Mouse (Mus musculus): ENCODE results near the gene Sez6l.

Sez6l gene

DNA sequence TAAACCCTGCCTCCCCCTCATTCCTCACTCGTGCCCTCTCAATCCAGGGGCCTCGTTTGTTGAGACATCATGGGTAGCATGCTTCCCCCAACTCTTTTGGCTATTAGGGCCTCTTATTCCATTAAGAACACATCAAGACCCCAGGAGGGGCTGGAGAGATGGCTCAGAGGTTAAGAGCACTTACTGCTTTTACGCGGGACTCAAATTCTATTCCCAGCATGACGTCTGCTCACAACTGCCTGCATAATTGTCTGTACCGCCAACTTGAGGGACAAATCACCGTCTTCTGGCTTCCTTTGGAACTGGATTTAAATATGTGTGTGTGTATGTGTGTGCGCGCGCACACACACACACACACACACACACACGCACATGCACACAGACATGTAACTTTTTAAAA lies 42.8 kb downstream of the Sez6l start:
- no peak for DNase-seq (ENCODE audit: low read depth in 1 of 2, low spot score in 2 of 2)

GRCm38 (mm10) chr5:112533312-112534075 lies 43.5 kb downstream of the Sez6l start:
- no peak for DNase-seq (ENCODE audit: low read depth in 1 of 2, low spot score in 2 of 2)

- DNase-seq (ENCODE audit: low read depth in 1 of 2, low spot score in 2 of 2), result no peak
Observed at GRCm38 (mm10) chr5:112532894-112533293, 44.1 kb downstream of the Sez6l start.

DNA sequence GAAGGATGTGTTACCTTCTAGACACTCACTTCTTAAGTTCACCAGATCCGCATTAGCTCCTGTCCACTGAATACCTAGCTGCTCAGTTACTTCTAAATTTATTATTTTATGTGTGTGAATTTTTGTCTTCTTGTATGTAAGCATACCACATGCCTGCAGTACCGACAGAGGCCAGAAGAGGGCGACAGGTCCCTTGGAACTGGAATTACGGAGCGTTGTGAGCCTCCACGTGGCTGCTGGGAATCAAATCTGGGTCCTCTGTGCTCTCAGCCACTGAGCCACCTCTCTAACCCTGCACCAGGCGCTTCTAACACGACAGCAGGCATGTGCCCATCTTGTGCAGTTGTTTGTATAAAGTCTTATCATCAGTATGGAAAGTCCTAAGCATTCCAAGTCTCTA lies 44.8 kb downstream of the Sez6l start:
- DNase-seq (ENCODE audit: low read depth in 1 of 2, low spot score in 2 of 2), result no peak

- DNase-seq (ENCODE audit: low read depth in 1 of 2, low spot score in 2 of 2), result no peak
Observed at GRCm38 (mm10) chr5:112531111-112531510, 45.9 kb downstream of the Sez6l start.

DNA sequence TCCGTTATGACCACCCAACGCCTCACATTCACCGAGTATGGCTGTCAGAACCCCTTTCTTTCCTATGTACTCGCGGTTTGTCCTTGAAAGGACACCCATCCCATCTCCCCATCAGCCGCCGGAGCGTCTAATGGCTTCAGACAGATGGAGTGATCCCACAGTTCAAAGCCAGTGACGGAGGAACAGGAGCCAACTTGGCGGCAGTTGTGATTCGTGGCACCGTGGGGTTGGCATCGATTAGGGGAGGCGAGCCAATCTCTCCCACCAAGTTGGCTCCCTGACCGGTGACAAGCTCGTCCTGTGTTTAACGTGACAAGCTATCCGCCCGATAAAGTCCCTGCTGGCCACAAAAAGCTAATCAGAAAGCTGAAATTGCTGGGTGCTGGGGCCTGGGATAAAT lies 50.0 kb downstream of the Sez6l start:
- DNase-seq (ENCODE audit: low read depth in 1 of 2, low spot score in 2 of 2), result no peak

DNA sequence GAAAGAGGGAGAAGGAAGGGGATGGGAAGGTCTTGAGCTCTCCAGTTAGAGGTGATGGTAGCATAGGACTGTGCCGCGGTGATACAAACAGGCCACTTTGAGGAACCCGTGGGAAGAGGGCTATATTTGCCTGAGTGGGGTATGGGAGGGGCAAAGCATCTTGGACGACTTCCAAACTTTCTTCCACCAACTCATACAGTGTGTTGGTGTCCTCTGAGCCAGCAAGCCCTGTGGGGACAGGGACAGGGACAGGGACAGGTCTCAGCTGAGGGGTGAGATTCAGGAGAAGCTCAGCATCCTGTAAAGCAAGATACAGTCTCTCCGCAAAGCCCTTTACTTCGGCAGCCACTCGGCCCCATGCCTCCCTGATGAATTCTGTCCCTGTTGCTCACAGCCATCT lies 50.5 kb downstream of the Sez6l start:
- DNase-seq (ENCODE audit: low read depth in 1 of 2, low spot score in 2 of 2), result no peak

DNA sequence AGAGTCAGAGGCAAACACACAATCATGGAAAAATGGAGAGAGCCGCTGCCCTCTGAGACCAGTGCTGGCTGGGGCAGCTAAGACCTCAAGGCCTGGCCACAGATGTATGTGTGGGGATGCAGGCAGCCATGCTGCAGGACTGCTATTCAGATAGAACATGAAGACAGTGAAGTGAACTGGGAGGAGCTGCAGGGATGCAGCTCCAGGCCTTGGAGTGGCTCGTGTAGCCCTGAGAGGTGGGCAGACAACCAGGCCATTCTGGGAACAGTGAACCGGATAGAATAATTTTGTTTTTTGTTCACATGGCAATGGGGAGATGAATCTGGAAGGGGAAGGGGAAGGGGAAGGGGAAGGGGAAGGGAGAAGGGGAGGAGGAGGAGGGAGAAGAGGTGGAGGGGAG lies 51.0 kb downstream of the Sez6l start:
- DNase-seq (ENCODE audit: low read depth in 1 of 2, low spot score in 2 of 2), result no peak

- DNase-seq (ENCODE audit: low read depth in 1 of 2, low spot score in 2 of 2), result no peak
Observed at GRCm38 (mm10) chr5:112525271-112525670, 51.7 kb downstream of the Sez6l start.

DNA sequence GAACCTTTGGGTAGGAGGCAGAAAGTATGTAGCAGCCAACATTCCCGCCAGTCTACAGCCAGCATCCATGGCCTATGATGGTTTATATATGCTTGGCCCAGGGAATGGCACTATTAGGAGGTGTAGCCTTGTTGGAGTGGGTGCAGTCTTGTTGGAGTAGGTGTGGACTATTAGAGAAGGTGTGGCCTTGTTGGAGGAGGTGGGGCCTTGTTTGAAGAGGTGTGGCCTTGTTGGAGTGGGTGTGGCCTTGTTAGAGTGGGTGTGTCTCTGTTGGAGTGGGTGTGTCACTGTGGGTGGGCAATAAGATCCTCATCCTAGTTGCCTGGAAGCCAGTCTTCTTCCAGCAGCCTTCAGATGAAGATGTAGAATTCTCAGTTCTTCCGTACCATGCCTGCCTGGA lies 53.2 kb downstream of the Sez6l start:
- no peak for DNase-seq (ENCODE audit: low read depth in 1 of 2, low spot score in 2 of 2)

- DNase-seq (ENCODE audit: low read depth in 1 of 2, low spot score in 2 of 2), result no peak
Observed at GRCm38 (mm10) chr5:112523331-112523730, 53.7 kb downstream of the Sez6l start.

- DNase-seq (ENCODE audit: low read depth in 1 of 2, low spot score in 2 of 2), result no peak
Observed at GRCm38 (mm10) chr5:112521703-112522527, 55.1 kb downstream of the Sez6l start.

GRCm38 (mm10) chr5:112520826-112521702 lies 55.9 kb downstream of the Sez6l start:
- DNase-seq (ENCODE audit: low read depth in 1 of 2, low spot score in 2 of 2), result no peak

- DNase-seq (ENCODE audit: low read depth in 1 of 2, low spot score in 2 of 2), result no peak
Observed at GRCm38 (mm10) chr5:112518773-112519172, 58.2 kb downstream of the Sez6l start.

DNA sequence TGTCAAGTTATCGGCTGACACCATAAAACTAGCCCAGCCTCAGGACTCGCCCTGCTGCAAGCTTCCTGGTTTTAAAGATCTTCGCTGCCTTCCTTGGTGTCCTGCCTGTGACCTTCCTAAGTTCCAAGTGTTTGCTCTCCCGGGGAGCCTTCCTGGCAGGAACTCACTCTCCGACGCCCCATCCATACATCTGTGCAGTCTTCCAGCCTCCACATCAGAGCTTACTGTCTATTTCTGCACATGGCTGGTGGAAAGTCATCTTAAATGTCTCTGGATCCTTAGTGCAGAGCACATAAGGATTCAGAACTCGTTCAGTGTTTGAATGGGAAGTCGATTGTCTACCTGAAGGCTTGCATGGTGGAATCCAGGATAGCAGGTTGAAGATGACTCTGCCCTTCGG lies 59.5 kb downstream of the Sez6l start:
- DNase-seq (ENCODE audit: low read depth in 1 of 2, low spot score in 2 of 2), result no peak

DNA sequence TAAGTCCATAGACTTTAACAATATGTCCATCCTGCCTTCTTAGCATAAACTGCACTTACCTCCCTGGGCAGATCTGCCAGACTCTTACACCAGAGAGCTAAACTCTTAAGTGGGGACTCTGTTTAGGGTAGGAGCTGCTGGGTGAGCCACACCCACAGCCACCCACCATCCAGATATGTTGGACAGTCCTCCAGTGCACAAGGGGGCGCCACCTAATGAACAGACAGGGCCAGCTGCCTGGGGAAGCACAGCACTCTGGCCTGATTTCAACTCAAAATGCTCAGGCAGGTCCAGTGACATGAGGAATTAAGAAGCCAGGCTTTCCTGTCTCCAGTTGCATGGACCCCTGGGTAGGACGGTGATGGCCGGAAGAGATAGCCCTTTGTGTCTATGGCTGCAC lies 60.5 kb downstream of the Sez6l start:
- DNase-seq (ENCODE audit: low read depth in 1 of 2, low spot score in 2 of 2), result no peak

DNA sequence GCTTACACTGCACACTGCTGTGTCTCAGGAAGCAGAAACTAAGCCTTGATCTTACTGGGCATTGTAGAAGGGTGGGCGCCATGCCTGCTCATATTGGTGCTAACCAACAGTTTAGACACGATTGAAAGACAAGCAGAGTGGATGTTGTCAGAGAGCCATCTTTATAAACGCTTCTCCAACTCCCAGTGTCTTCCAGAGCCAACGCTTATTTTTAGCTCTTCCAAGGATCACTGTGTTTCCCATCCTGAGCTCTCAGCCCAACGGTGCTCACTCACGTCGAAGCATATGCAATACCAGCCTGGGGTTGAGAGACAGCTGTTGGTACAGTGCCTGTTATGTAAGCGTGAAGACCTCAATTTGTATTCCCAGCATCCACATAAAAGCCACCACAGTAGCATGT lies 66.6 kb downstream of the Sez6l start:
- DNase-seq (ENCODE audit: low read depth in 1 of 2, low spot score in 2 of 2), result no peak

- DNase-seq (ENCODE audit: low read depth in 1 of 2, low spot score in 2 of 2), result no peak
Observed at GRCm38 (mm10) chr5:112509916-112510315, 67.1 kb downstream of the Sez6l start.

DNA sequence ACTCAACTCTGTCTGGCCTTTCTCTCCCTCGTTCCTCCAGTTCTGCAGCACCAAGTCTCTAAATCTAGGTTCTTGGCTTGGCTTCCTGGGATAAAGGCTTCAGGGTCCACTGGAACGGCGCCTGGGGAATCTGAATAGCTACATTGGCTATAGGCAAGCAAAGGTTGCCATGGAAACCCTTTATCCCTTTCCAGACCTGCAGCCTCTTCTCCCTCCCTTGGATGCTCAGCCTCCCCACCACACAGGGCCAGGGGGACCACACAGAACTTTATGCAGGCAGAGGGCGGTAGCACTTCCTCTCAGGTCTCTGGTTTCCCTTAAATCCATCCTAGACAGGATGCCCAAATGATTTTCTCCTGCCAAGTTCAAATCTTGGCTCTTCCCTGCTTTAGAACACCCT lies 71.4 kb downstream of the Sez6l start:
- DNase-seq (ENCODE audit: low read depth in 1 of 2, low spot score in 2 of 2), result no peak

GRCm38 (mm10) chr5:112501384-112501783 lies 75.6 kb downstream of the Sez6l start:
- no peak for DNase-seq (ENCODE audit: low read depth in 1 of 2, low spot score in 2 of 2)

GRCm38 (mm10) chr5:112499918-112500682 lies 76.9 kb downstream of the Sez6l start:
- no peak for DNase-seq (ENCODE audit: low read depth in 1 of 2, low spot score in 2 of 2)

Data from monocyte, adult 2 months (primary cell).